Mouse (Mus musculus): ENCODE results near the gene Cyp4a29. TPM values are rescaled to one million over a fixed set of nuclear protein-coding genes. Genes with fewer than 3 reads are reported as not detected.
"Not testable (repeated sequence)": the region's sequence is repeated elsewhere in the genome, so short reads cannot be mapped to it uniquely, and the experiment has no call there.

Gene Cyp4a29
- not detected in 2 replicates for polyA plus RNA-seq (2015; fragmentation: Nextera tagmentation; extraction: Ambion mirVana)

GRCm38 (mm10) chr4:115241784-115242183 lies at the start of gene Cyp4a29:
TSS of gene Cyp4a29 (plus strand) at chr4:115242084.
- WGBS (ENCODE audit: insufficient replicate concordance), result 62% methylated on average over 3 of the region's 3 CpGs
- H3K27ac ChIP-seq, result no peak within 1 kb of the TSS
- ATAC-seq (ENCODE audit: low read depth), result no peak

DNA sequence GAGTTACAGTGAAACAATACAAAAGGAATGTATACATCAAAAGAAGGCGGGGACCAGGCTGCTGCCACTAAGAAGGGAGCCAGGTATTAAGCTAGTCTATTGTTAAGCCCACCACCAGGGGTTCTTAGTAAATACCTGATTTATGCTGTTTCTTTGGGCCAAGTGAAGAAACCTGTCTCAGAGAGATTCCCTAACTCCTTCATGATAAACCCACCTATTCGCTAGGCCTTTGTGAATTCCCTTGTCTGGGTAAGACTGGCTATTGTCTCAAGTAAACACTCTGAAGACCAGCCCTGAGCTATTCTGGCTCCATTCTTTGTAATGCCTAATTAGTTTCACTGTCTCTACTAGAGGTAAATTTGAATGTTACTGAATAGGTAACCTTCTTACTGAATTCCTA lies 9.0 kb upstream of the Cyp4a29 start:
- not testable (repeated sequence) for H3K4me1 ChIP-seq (replicated peaks); H3K27me3 ChIP-seq; H3K9me3 ChIP-seq (replicated peaks); H3K36me3 ChIP-seq; ATAC-seq (ENCODE audit: low read depth); H3K9ac ChIP-seq; H3K27ac ChIP-seq; DNase-seq; H3K4me2 ChIP-seq; H3K4me3 ChIP-seq (replicated peaks)
- 59% methylated on average over 2 of the region's 2 CpGs for WGBS (ENCODE audit: insufficient replicate concordance)

More at GRCm38 (mm10) chr4:115241784-115242183, at the start of gene Cyp4a29:
- no peaks in the 10 kb centered on the region for H3K27me3 ChIP-seq
- H3K4me1 ChIP-seq (replicated peaks), result no peaks in the 10 kb centered on the region
- H3K36me3 ChIP-seq, result no peaks in the 10 kb centered on the region
- H3K9ac ChIP-seq, result no peak within 1 kb of the TSS
- DNase-seq, result no peak
- H3K4me2 ChIP-seq, result no peak within 1 kb of the TSS
- H3K9me3 ChIP-seq (replicated peaks), result no peaks in the 10 kb centered on the region
- no peak within 1 kb of the TSS for H3K4me3 ChIP-seq (replicated peaks)

DNA sequence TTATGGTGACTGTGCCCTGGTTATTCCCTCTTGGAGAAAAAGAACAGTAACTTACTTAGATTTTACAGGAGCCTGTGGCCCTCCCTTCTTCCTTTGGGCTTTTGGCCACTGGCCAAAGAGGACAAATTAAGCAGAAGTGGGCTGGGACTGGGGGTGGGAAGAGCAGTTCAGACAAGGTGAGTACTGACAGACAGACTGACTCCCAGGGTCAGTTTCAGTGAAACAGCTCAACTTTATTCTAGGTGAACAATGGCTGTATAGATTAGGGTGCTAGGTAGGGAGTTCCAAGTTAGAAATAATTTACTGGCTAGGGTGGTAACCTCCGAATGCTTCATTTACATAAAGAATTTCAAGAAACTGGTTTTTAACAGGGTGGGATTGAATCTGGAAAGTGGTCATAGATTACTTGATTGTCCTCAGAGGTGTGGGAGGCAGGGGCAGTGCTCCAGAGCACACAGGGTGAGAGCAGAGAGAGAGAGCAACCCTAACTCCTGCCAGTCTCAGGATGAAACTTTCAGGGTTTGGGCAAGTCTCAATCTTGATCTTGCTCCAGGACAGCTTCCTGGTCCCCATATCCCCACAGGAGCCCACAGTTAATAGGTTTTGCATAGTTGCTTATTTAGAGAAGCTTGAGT lies 5.3 kb upstream of the Cyp4a29 start:
- no peak overlapping the region for H3K4me3 ChIP-seq (replicated peaks)
- no peaks in the 10 kb centered on the region for H3K4me1 ChIP-seq (replicated peaks)
- H3K27me3 ChIP-seq, result no peaks in the 10 kb centered on the region
- WGBS (ENCODE audit: insufficient replicate concordance), result 36% methylated on average over 1 of the region's 1 CpGs
- H3K9ac ChIP-seq, result no peak overlapping the region
- H3K27ac ChIP-seq, result no peak overlapping the region
- ATAC-seq (ENCODE audit: low read depth) (no peak), DNase-seq (no peak)
- no peaks in the 10 kb centered on the region for H3K36me3 ChIP-seq
- no peak overlapping the region for H3K4me2 ChIP-seq
- no peaks in the 10 kb centered on the region for H3K9me3 ChIP-seq (replicated peaks)

- not testable (repeated sequence) for ATAC-seq (ENCODE audit: low read depth); H3K27ac ChIP-seq; H3K9ac ChIP-seq
These were observed 23.0 kb downstream of the Cyp4a29 start for GRCm38 (mm10) chr4:115264687-115265569.

GRCm38 (mm10) chr4:115278215-115278982 lies 36.5 kb downstream of the Cyp4a29 start:
- DNase-seq; H3K27me3 ChIP-seq; H3K9ac ChIP-seq; H3K27ac ChIP-seq; H3K4me1 ChIP-seq (replicated peaks); H3K4me2 ChIP-seq; H3K36me3 ChIP-seq; H3K9me3 ChIP-seq (replicated peaks); ATAC-seq (ENCODE audit: low read depth); H3K4me3 ChIP-seq (replicated peaks): not testable (repeated sequence)
- 77% methylated on average over 2 of the region's 3 CpGs for WGBS (ENCODE audit: insufficient replicate concordance)

More at GRCm38 (mm10) chr4:115264687-115265569, 23.0 kb downstream of the Cyp4a29 start:
- H3K9me3 ChIP-seq (replicated peaks); H3K4me2 ChIP-seq; DNase-seq; H3K27me3 ChIP-seq; H3K36me3 ChIP-seq; H3K4me3 ChIP-seq (replicated peaks); H3K4me1 ChIP-seq (replicated peaks): not testable (repeated sequence)
- 66% methylated on average over 3 of the region's 4 CpGs for WGBS (ENCODE audit: insufficient replicate concordance)

DNA sequence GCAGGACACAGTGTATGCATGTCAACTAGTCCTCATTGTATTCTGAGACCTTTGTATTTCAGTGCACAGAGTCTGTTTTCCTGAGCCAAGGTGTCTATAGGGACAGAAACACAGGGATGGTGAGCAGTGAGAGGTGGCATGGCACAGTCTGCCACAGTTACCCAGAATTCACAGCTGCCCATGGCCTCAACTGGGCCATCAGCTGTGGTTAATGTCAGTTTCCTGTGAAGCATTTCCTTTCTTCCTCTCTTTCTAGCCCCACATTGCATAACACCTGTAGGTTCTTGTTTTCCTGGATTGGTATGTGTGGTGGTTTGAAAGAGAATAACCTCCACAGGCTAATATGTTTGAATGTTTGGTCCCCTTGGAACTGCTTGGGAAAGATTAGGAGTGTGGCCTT lies 38.5 kb downstream of the Cyp4a29 start:
- H3K36me3 ChIP-seq, result no peaks in the 10 kb centered on the region
- H3K4me3 ChIP-seq (replicated peaks), result no peak overlapping the region
- H3K27me3 ChIP-seq, result no peaks in the 10 kb centered on the region
- no peak for DNase-seq
- no peak overlapping the region for H3K27ac ChIP-seq
- H3K9me3 ChIP-seq (replicated peaks), result no peaks in the 10 kb centered on the region
- H3K4me2 ChIP-seq, result peak overlapping the region; percentile 52
- no peaks in the 10 kb centered on the region for H3K4me1 ChIP-seq (replicated peaks)
- ATAC-seq (ENCODE audit: low read depth), result no peak
- no peak overlapping the region for H3K9ac ChIP-seq

DNA sequence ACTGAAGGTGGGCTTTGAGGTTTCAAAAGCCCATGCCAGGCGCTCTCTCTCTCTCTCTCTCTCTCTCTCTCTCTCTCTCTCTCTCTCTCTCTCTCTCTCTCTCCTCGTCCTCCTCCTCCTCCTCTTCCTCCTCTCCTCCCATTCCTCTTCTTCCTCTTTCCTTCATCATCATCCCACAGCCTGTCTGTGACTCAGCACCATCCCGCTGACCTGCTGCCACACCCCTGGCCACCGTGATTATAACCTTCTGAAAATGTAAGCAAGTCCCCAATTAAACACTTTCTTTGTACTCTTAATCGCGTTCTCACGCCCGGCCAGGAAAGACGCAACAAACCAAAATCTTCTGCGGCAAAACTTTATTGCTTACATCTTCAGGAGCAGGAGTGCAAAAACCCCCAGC lies 38.9 kb downstream of the Cyp4a29 start:
- H3K9ac ChIP-seq; H3K27ac ChIP-seq; H3K36me3 ChIP-seq; H3K27me3 ChIP-seq; ATAC-seq (ENCODE audit: low read depth); H3K4me1 ChIP-seq (replicated peaks); H3K9me3 ChIP-seq (replicated peaks); DNase-seq: not testable (repeated sequence)
- WGBS (ENCODE audit: insufficient replicate concordance), result 19% methylated on average over 10 of the region's 10 CpGs
- H3K4me2 ChIP-seq, result peak overlapping the region; percentile 52
- peak overlapping the region; percentile 39 for H3K4me3 ChIP-seq (replicated peaks)

GRCm38 (mm10) chr4:115281231-115281767 lies 39.4 kb downstream of the Cyp4a29 start:
- H3K27me3 ChIP-seq; H3K36me3 ChIP-seq; DNase-seq; H3K9ac ChIP-seq; ATAC-seq (ENCODE audit: low read depth); H3K27ac ChIP-seq; H3K4me1 ChIP-seq (replicated peaks); H3K9me3 ChIP-seq (replicated peaks): not testable (repeated sequence)
- H3K4me3 ChIP-seq (replicated peaks), result peak overlapping the region; percentile 39
- H3K4me2 ChIP-seq, result peak overlapping the region; percentile 52
- WGBS (ENCODE audit: insufficient replicate concordance), result 13% methylated on average over 23 of the region's 23 CpGs

- H3K4me1 ChIP-seq (replicated peaks); H3K27me3 ChIP-seq; H3K4me3 ChIP-seq (replicated peaks); H3K27ac ChIP-seq; H3K9ac ChIP-seq; H3K9me3 ChIP-seq (replicated peaks); ATAC-seq (ENCODE audit: low read depth); H3K4me2 ChIP-seq; H3K36me3 ChIP-seq; DNase-seq: not testable (repeated sequence)
These were observed 56.9 kb downstream of the Cyp4a29 start, which contains the start of gene Cyp4a12a for GRCm38 (mm10) chr4:115298746-115299145. TSS of gene Cyp4a12a (plus strand) at chr4:115299046.
